Mouse (Mus musculus) heart, adult 18-20 months (tissue): ENCODE measurements at regions not wholly inside any gene's neighbourhood (a gene's known extent, or its start where the extent isn't known, plus 50 kb on each side); places are given as distances from the start of the nearest gene placed in this dataset.
"Not testable (repeated sequence)": the region's sequence is repeated elsewhere in the genome, so short reads cannot be mapped to it uniquely, and the experiment has no call there.

Source experiments
- DNase-seq, 2 experiments: peaks; one replicate each; pipeline ENCODE4 v3.0.0; 2021 to 2022; ENCODE audit warnings: mixed read lengths in 1 of 2

- peak; percentile 4 to 12 for DNase-seq
Observed at GRCm38 (mm10) chr11:24296893-24297624, 219.2 kb downstream of the Bcl11a start.

DNA sequence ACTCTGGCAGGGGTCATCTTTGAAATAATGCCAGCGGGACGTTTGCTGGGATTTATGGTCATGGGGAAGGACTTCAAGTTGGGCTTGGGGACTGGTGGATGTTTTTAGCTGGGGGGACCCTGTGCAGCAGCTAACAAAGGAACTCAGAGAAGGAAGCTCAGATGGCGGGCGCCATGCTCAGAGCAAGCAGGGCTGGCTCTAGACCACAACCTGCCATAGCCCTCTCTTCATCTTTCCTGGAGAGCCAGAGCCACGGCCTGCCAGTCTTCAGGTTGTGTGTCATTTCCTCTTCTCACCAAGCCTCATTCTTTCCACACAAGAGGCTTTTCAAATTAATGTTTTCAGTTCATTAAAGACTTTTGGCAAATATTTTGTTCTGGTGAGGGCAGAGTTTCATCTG lies 219.9 kb downstream of the Bcl11a start:
- DNase-seq: no peak

- no peak for DNase-seq
Observed at GRCm38 (mm10) chr11:24300351-24300750, 222.5 kb downstream of the Bcl11a start.

DNA sequence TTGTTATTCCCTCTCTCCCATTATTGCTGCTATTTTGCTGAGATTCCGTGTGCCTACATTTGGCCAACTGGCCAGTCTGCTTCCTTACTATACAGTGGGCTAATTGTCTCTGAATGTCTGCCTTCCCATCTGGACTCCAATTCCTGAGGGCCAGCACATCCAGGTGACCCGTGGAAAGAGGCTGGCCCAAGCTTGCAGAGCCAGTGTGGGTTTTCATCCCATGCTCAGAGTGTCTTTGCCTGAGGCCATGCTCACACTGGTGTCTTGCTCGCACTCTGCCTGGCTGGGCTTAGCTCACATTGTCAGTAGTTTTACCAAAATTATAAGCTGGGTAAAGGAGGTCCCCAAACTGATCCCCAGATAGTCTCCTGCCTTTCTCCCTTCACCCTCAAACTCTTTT lies 223.3 kb downstream of the Bcl11a start:
- DNase-seq: no peak

GRCm38 (mm10) chr11:24305145-24305553 lies 227.3 kb downstream of the Bcl11a start:
- no peak for DNase-seq

DNA sequence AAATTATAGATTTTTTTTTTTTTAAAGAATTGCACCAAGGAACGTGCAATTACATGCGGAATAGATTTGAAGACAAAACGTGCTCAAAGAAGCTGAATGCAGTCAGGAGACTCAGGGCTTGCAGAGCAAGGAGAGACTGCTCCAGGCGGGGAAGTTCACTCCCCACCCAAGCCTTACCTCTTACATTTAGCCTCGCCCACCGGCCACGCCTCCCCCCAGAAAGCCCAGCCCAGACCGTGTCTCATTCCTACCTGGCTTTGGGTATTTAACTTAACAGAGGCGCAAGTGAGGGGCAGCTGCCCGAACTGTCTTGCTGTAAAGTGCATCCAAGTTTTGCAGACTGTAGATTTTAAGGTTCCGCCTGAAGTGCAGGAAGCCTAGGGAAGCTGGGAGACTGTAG lies 227.8 kb downstream of the Bcl11a start:
- no peak for DNase-seq

DNA sequence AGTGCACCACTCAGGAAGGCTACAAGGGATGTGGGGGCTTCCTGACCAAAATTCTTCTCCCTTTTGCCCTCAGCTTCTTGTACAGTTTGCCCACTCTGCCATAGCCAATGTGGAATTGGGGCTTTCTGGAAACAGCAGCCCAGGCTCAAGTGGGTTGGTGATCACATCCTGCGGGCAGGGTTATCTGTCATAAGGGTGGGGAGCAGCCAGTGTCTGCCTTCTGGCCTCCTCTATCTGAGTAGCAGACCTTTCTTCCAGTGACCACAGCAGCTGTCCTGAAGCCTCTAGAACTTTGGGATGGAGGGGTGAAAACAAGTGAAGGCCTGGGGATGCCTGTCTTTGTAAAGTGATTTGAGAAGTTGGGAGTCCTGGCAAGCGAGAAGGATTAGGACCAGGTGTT lies 228.2 kb downstream of the Bcl11a start:
- no peak for DNase-seq

DNA sequence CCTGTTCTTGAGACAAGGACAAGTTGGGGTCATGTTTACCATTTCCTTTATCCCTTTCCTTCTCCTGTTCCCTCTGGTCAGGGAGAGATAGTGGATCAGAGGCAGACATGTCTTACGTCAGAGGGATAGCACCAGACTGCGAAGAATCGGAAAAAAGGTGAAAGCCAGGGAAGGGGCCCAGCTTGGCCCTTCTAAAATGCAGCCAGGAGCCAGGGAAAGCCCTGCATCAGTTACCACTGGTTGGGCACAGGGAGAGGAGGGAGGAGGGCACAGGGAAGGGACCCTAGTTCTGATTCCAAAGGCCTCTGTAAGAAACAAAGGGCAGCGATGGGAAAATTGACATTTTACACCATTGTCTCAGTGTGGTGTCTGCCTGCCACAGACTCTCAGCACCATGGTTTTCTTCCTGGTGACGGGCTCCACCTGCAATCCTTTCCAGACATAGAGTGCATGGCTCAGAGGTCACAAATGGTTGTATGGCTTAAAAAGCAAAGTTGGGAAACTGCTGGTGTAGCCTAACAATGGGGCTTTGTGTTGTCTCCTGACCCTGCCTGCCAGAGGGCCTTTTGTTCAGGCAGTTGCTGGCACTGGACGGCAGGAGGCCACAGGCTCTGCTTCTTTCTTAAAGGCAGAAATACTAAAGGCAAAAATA lies 229.9 kb downstream of the Bcl11a start:
- DNase-seq: no peak

GRCm38 (mm10) chr11:24308253-24308633 lies 230.4 kb downstream of the Bcl11a start:
- DNase-seq: no peak

DNA sequence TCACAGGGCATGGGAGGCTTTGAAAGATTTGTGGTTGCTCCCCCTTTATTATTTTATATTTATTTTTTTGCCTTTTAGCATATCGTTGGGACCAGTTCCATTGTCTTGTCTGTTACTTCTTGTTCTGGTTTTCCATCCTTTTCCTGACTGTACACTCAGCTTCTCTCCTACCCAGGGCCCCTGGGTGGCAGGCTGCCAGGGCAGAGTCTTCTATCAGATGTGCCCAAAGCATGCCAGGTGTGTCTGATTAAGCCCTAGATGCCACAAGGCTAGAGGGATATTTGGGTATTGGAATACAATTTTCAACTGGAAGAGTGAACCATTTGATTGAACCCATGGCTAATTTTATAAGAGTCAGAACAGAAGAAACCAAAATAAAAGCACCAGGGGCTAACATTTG lies 236.2 kb downstream of the Bcl11a start:
- DNase-seq: no peak

GRCm38 (mm10) chr11:24315582-24315981 lies 237.7 kb downstream of the Bcl11a start:
- DNase-seq: no peak

- no peak for DNase-seq
Observed at GRCm38 (mm10) chr11:24316198-24316597, 238.3 kb downstream of the Bcl11a start.

DNA sequence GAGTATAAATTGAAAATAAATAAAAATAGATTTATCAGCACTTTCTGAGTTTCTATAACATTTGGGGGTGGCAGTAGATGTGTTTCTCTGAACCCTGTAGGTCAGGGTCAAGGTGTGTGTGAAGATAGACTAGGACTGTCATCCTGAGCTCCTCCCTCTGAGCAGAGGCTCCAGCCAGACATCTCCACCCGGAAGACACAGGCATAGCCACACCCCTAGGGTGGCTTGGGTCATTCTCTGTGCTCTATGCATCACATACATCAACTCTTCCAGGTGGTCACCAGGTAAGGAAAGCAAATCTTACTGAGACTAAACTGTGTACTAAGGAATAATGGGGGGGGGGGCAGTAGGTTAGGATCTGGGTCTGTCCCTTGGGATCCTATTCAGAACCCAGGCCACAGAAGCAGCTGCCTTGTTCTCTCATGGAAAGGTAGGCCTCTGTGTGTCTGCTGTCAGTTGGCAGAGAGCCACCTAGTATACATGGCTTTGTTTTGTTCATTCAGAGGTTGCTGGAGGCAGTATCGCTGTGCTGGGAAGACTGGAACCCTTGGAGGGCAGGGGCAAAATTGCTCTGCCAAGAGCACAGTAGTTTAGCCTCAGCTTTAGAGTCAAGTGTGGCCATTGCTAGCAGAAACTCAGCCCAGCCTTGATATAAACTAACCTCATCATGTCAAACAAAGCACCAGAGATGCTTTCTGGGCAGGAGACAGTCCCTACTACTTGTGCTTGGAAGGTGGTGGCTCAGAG lies 240.3 kb downstream of the Bcl11a start:
- DNase-seq: no peak

GRCm38 (mm10) chr11:24319222-24319621 lies 241.4 kb downstream of the Bcl11a start:
- DNase-seq: no peak

- DNase-seq: not testable (repeated sequence)
Observed at GRCm38 (mm10) chr11:24322412-24322811, 244.6 kb downstream of the Bcl11a start.

GRCm38 (mm10) chr11:24328481-24328880 lies 250.6 kb downstream of the Bcl11a start:
- DNase-seq: no peak

DNA sequence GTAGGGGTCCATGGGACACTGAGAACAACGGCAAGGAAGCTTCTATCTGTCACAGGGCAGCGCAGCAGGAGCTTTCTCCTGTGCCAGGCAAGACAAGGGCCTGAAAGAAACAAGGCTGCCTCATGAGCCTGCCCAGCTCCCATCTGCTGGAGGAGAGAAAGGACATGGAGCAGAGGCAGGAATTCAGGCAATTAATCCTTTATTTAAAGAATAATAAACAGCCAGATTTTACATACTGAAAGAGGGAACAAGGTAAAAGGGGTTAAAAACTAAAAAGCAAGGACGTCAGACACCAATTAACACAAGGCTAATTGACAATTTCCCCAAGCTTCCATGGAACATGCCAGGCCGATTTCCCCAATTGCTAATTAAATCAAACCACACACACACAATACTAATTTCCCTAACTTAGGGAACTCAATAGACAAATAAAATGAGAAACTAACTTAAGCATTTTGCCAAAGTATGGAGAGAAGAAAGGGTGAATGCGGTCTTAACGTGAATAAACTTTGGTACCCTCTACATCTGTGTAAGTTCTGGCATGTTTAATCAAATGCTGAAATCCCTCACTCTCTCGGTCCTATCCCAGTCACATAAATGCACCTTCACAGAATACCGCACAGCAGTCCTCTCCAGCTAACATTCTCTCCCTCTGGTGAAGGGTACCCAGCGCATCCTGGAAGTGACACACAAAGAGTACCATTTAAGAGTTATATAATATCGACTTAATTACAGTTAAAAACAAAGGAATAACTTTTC lies 252.7 kb downstream of the Bcl11a start:
- no peak for DNase-seq

GRCm38 (mm10) chr11:24332241-24332640 lies 254.4 kb downstream of the Bcl11a start:
- DNase-seq: no peak

GRCm38 (mm10) chr11:24333111-24333510 lies 255.3 kb downstream of the Bcl11a start:
- DNase-seq: no peak

- no peak for DNase-seq
Observed at GRCm38 (mm10) chr11:24335256-24335655, 257.4 kb downstream of the Bcl11a start.

GRCm38 (mm10) chr11:24338111-24338510 lies 260.3 kb downstream of the Bcl11a start:
- no peak for DNase-seq

DNA sequence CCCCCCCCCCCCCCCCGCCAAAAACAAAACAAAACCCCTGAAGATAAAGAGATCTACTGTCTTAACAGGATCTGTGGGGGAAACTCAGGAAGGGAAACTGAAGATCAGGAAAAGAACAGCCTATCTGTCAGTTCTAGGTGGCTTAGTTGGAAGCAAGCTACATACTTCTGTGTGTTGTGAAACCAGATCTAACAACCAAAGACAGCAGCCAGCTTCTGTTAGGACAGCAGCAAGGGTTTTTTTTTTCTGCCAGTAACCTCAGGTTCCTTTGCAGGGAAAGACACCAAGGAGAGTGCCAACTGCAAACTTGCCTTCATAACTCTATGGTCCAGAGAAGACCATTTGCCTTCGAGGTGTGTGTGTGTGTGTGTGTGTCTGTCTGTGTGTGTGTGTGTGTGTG lies 261.2 kb downstream of the Bcl11a start:
- no peak for DNase-seq

DNA sequence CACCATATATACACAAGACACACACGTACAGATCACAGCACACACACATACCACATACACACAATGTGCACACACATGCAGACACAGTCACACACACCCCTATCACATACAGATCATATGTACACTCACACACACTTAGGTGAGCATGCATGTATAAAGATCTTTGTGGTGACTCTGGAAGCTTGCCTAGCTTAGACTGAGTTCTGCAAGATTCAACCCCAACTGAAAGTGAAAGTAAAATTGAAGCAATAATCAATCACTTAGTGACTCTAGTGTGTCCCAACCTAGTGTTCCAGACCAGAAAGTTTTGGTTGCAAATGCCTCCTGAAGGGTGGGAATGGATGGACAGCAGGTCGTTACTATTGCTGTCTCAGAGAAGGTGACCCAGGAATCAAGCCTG lies 262.8 kb downstream of the Bcl11a start:
- no peak for DNase-seq
